Mouse (Mus musculus): ENCODE measurements around the gene 4930572O03Rik.
"Not testable (repeated sequence)": the region's sequence is repeated elsewhere in the genome, so short reads cannot be mapped to it uniquely, and the experiment has no call there.

GRCm38 (mm10) chr5:15645707-15646106 lies 11.2 kb downstream of the 4930572O03Rik start:
- not testable (repeated sequence) for TF ChIP-seq POLR2A (IDR thresholded peaks at IDR 0.05; ENCODE audit: extremely low read depth, insufficient read depth, low read length); CTCF (IDR thresholded peaks at IDR 0.05; ENCODE audit: low read depth, low read length)

All from liver, adult 2 months (tissue).